Mouse (Mus musculus) intestine, embryonic 15.5 days (tissue): ENCODE data around the gene Mvb12a. TPM values are rescaled to one million over a fixed set of nuclear protein-coding genes. Genes with fewer than 3 reads are reported as not detected.
"Not testable (repeated sequence)": the region's sequence is repeated elsewhere in the genome, so short reads cannot be mapped to it uniquely, and the experiment has no call there.

ENCODE experiments used
- ATAC-seq: fragments of 200-750 bp; cut with Nextera tagmentation; 2 replicates; pipeline ENCODE4 v1.8.0; 2017; ENCODE audit warnings: moderate TSS enrichment, moderate library complexity
- H3K27ac ChIP-seq: fragments of 300-500 bp; sonication (generic); 2 replicates; pipeline ENCODE4 v1.5.1; 2015; ENCODE audit warnings: mild to moderate bottlenecking, inconsistent platforms
- H3K27me3 ChIP-seq: fragments of 300-500 bp; sonication (generic); replicated peaks from 2 replicates; pipeline ENCODE4 v1.6.1; 2015; ENCODE audit warnings: inconsistent platforms
- H3K36me3 ChIP-seq: fragments of 300-500 bp; sonication (generic); 2 replicates; pipeline ENCODE4 v1.6.1; 2015; ENCODE audit warnings: inconsistent platforms
- H3K4me1 ChIP-seq: fragments of 300-500 bp; sonication (generic); replicated peaks from 2 replicates; pipeline ENCODE4 v1.6.1; 2015; ENCODE audit warnings: inconsistent platforms
- H3K4me2 ChIP-seq: fragments of 300-500 bp; sonication (generic); replicated peaks from 2 replicates; pipeline ENCODE4 v1.6.1; 2015; ENCODE audit warnings: mild to moderate bottlenecking, inconsistent platforms
- H3K4me3 ChIP-seq: fragments of 300-500 bp; sonication (generic); replicated peaks from 2 replicates; pipeline ENCODE4 v1.5.1; 2015; ENCODE audit warnings: inconsistent platforms
- H3K9ac ChIP-seq: fragments of 300-500 bp; sonication (generic); 2 replicates; pipeline ENCODE4 v1.6.1; 2015; ENCODE audit warnings: inconsistent platforms
- H3K9me3 ChIP-seq: fragments of 300-500 bp; sonication (generic); 2 replicates; pipeline ENCODE4 v1.6.1; 2016; ENCODE audit warnings: inconsistent platforms
- WGBS: fragments of 180-500 bp; shearing (Covaris S2); methylation state at CpG from one replicate; pipeline ENCODE4 v1.1.7; 2015; 5-methylcytosine and 5-hydroxymethylcytosine counted together
- polyA plus RNA-seq: library from polyadenylated mRNA; unstranded; fragments of >200 nt; fragmentation: Nextera tagmentation; extraction: Ambion mirVana; gene quantifications from 2 replicates; pipeline ENCODE4 v1.2.1, GENCODE M21; 2015

Mvb12a gene
- polyA plus RNA-seq, 1 experiment from 2014 or later, result 103 TPM

DNA sequence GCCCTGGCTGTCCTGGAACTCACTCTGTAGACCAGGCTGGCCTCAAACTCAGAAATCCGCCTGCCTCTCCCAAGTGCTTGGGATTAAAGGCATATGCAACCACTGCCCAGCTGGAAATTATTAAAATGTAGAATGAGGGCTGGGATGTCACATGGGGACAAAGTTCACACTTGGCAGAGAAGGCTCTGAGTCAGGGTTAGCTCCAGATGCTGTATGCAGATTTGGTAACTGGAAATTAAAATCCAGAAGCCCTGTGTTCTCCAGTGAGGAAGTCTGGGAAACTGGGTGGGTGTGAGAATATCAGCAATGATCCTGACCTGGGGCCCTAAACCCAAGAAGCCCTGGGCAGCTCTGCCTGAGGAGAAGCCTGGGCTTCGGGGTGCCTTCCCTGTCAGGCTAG lies 33.4 kb upstream of the Mvb12a start:
- Histone ChIP-seq H3K4me2 (peak overlapping the region; percentile 31; the same call in 1 of the 2 replicates), H3K9me3 (no peaks in the 10 kb centered on the region), H3K4me3 (0 out of 2 replicates have a peak overlapping the region, but pooled peaks have one; percentile 12), H3K9ac (no peak overlapping the region), H3K36me3 (no peaks in the 10 kb centered on the region), H3K4me1 (peaks cover 14% of the 10 kb centered on the region), H3K27me3 (peaks cover 43% of the 10 kb centered on the region), H3K27ac (no peak overlapping the region)
- 64% methylated on average over 2 of the region's 2 CpGs for WGBS
- no peak for ATAC-seq

DNA sequence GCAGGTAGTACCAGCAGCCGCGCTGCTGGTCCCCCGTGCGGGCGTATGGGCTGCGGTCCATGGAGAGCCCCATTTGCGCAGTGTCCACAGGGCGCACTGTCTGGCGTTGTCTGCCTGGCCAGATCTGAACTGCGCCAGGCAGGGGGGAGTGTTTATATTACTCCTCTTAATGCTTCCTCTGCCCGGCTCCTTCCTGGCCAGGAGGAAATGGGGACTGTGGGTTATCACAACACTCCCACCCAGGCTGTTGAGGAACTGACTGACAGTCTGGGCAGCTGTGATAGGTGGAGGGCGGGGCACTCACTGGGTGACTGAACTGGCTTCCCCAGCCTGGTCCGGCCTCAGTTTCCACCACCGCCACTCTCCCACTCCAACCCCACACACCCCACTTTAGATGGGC lies 31.1 kb upstream of the Mvb12a start, which contains the start of gene Plvap:
TSS of gene Plvap (minus strand) at position 109 of the 400 bp plus-strand sequence.
- 26% methylated on average over 14 of the region's 14 CpGs for WGBS
- Histone ChIP-seq H3K4me1 (peaks cover 14% of the 10 kb centered on the region), H3K9ac (no peak within 1 kb of the TSS), H3K27ac (no peak within 1 kb of the TSS; the same call in 1 of the 2 replicates), H3K9me3 (no peaks in the 10 kb centered on the region), H3K4me2 (peak within 1 kb of the TSS; percentile 35), H3K4me3 (peak within 1 kb of the TSS; percentile 16; the same call in 1 of the 2 replicates), H3K36me3 (no peaks in the 10 kb centered on the region), H3K27me3 (peaks cover 34% of the 10 kb centered on the region)
- ATAC-seq, result peak; percentile 24; the same call in 1 of the 2 replicates

DNA sequence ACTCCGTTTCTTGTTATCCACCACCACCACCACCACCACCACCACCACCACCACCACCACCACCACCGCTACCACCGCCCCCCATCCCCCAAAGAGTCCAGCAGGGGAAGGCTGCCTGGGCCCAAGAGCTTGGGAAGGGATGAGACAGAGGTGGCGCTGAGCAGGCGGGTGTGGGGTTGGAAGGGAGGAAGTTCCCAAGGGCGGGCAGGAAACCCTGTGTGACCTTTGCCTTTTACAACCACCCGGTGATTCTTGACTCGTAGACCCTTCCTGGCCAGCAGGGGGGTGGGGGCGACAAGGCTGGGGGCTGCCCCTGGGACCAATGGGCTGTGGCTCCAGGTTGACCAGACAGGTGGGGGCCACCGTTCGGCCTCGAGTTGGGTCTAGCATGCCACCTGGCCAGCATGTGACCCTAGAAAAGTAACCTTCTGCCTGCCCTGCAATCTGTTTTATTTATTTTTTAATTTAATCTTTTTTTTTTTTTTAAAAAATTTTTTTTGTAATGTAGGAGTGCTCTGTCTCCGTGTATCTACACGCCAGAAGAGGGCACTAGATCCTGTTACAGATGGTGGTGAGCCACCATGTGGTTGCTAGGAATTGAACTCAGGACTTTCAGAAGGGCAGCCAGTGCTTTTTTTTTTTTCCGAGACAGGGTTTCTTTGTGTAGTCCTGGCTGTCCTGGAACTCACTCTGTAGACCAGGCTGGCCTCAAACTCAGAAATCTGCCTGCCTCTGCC lies 29.5 kb upstream of the Mvb12a start:
- H3K36me3 ChIP-seq, result no peaks in the 10 kb centered on the region
- no peak overlapping the region for H3K9ac ChIP-seq
- H3K4me3 ChIP-seq, result no peak overlapping the region
- no peak for ATAC-seq
- no peaks in the 10 kb centered on the region for H3K9me3 ChIP-seq
- WGBS, result 74% methylated on average over 15 of the region's 15 CpGs
- H3K4me2 ChIP-seq, result no peak overlapping the region
- H3K27ac ChIP-seq, result no peak overlapping the region
- H3K4me1 ChIP-seq, result peaks cover 3% of the 10 kb centered on the region; the same call in 1 of the 2 replicates
- H3K27me3 ChIP-seq, result peaks cover 18% of the 10 kb centered on the region

DNA sequence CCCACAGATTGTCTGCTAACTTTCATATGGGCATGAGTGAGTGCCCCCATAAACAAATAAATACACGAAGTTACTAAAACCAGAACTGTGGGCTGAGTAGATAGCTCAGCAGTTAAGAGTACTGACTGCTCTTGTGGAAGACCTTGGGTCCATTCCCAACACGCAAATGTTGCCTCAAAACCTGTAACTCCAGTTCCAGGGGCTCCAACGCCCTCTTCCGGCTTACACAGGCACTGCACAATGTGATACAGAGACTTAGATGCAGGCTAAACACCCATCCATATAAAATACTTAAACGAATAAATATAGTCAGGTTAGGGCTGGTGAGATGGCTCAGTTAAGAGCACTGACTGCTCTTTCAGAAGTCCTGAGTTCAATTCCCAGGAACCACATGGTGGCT lies 27.7 kb upstream of the Mvb12a start:
- Histone ChIP-seq H3K4me2 (no peak overlapping the region), H3K9ac (no peak overlapping the region), H3K4me1 (0 out of 2 replicates have a peak, but pooled peaks cover 3% of the 10 kb centered on the region), H3K27me3 (peaks cover 10% of the 10 kb centered on the region; the same call in 1 of the 2 replicates), H3K4me3 (no peak overlapping the region), H3K36me3 (no peaks in the 10 kb centered on the region), H3K27ac (no peak overlapping the region), H3K9me3 (no peaks in the 10 kb centered on the region)
- ATAC-seq, result no peak
- WGBS, result 71% methylated on average over 5 of the region's 5 CpGs

DNA sequence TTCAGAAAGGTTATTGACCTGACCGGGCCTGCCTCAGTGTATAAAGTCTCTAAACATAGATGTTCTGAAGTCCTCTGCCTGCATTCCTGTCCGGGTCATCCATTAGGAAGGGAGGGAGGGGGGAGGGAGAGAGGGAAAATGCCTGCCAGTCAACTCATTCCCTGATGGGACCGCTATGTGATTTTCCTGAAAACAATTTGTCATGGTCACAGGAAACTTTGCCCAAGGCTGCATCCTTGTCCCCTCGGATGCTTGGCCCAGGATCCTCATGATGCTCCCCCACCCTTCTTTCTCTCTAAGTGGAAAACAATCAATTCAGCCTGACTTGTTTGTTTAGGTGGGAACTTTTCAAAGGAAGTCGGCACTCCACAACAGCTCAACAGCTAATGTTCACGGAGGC lies 25.9 kb upstream of the Mvb12a start:
- Histone ChIP-seq H3K4me2 (no peak overlapping the region), H3K4me3 (no peak overlapping the region), H3K4me1 (peaks cover 6% of the 10 kb centered on the region; the same call in 1 of the 2 replicates), H3K36me3 (no peaks in the 10 kb centered on the region), H3K27ac (no peak overlapping the region), H3K9me3 (no peaks in the 10 kb centered on the region), H3K27me3 (no peaks in the 10 kb centered on the region; the same call in 1 of the 2 replicates), H3K9ac (no peak overlapping the region)
- ATAC-seq, result no peak
- 6% methylated on average over 6 of the region's 6 CpGs for whole genome bisulfite sequencing

DNA sequence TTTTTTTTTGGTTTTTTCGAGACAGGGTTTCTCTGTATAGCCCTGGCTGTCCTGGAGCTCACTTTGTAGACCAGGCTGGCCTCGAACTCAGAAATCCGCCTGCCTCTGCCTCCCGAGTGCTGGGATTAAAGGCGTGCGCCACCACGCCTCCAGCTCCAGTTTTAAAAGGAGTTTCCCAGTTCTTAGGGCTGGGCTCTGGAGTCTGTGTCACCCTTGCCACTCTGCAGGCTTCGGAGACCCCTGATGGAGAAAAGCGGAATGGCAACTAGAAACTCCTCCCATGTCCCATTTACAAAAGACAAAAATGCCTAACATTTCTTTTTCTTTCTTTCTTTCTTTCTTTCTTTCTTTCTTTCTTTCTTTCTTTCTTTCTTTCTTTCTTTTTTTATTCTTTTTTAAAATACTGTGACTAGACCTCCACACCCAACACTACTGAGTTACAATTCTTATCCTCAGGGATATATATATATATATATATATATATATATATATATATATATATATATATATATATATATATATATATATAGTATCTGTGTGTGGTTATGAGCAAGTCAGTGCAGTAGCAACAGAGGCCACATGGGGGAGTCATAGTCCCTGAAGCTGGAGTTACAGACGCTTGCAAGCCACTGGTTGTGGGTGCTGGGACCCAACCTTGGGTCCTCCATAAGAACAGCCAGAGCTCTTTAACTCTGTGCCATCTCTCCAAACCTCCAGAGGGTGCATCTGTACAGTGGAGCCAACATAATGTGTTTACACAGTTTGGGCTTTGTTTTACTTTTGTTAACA lies 23.5 kb upstream of the Mvb12a start:
- H3K9me3 ChIP-seq, H3K4me2 ChIP-seq, H3K9ac ChIP-seq, H3K36me3 ChIP-seq, H3K4me1 ChIP-seq, ATAC-seq, H3K27me3 ChIP-seq, H3K27ac ChIP-seq, H3K4me3 ChIP-seq: not testable (repeated sequence)
- 44% methylated on average over 10 of the region's 10 CpGs for WGBS

DNA sequence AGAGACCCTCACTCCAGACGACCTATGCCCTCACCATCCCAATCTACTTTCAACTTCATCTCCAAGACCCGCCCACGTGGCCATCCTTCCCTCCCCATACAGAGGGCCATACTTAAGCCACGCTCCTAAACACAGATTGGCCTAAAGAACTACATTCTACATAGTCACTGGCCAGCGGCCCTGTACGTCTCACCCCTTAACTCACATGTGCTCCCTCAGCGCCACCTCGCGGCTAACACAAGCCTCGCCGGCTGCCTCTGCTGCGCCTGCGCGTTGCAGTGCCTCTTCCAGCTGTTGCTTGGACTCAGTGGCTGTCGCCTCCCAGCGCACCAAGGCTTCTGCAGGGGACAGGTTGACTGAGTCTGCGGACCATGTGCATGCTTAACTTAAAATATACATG lies 21.1 kb upstream of the Mvb12a start:
- 4% methylated on average over 17 of the region's 17 CpGs for WGBS
- Histone ChIP-seq H3K36me3 (no peaks in the 10 kb centered on the region), H3K4me2 (peak overlapping the region; percentile 38), H3K9ac (peak overlapping the region; percentile 8), H3K27ac (no peak overlapping the region), H3K9me3 (no peaks in the 10 kb centered on the region), H3K27me3 (peaks cover 11% of the 10 kb centered on the region), H3K4me3 (no peak overlapping the region), H3K4me1 (peaks cover 13% of the 10 kb centered on the region)
- ATAC-seq, result peak; percentile 80

DNA sequence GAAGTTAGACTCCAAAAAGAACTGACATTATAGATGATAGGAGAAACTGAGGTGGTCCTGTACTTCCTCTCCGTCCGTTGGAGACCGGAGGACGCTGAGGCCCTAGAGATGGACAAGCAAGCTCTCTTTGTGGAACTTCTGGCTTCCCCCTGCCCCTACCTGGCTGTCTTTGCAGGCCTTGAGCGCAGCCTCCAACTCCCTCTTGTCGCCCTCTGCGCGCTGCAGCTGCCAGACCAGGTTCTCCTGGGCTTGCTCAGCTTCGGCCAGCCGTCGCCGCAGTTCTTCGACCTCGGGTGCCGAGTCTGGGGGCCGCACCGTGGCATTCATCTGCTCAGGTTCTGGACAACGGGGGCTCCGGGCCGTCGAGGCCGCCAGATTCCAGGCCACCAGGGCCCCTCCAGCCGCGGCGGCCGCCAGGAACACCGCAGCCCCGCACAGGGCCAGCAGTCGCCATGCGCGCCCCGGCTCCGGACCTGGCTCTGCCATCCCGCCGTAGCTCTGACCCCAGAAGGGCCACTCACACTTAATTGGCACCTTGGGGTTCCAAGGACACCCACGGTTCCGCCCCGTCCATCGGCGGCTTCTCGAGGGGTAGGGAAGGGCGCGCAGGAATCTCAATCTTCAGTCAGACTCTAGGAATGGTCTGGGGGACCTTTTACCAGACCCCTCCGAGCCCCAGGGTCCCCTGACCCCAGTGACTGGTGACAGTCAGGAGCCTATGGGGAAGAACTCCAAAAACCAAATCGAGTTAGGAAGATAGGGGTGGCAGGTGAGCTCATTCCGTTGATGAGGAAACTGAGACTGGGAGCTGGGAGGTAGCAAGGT lies 17.3 kb upstream of the Mvb12a start, which contains the start of gene Ccdc194:
TSS of gene Ccdc194 (minus strand) at position 486 of the 825 bp plus-strand sequence.
- peaks cover 13% of the 10 kb centered on the region for H3K4me1 ChIP-seq
- 0 out of 2 replicates have a peak within 1 kb of the TSS, but pooled peaks have one; percentile 7 for H3K4me3 ChIP-seq
- no peaks in the 10 kb centered on the region for H3K36me3 ChIP-seq
- no peak for ATAC-seq
- H3K4me2 ChIP-seq, result peak within 1 kb of the TSS; percentile 37
- H3K27ac ChIP-seq, result peak within 1 kb of the TSS; percentile 28; the same call in 1 of the 2 replicates
- peak within 1 kb of the TSS; percentile 1; the same call in 1 of the 2 replicates for H3K9ac ChIP-seq
- H3K27me3 ChIP-seq, result peaks cover 11% of the 10 kb centered on the region
- 12% methylated on average over 46 of the region's 46 CpGs for WGBS
- no peaks in the 10 kb centered on the region for H3K9me3 ChIP-seq

DNA sequence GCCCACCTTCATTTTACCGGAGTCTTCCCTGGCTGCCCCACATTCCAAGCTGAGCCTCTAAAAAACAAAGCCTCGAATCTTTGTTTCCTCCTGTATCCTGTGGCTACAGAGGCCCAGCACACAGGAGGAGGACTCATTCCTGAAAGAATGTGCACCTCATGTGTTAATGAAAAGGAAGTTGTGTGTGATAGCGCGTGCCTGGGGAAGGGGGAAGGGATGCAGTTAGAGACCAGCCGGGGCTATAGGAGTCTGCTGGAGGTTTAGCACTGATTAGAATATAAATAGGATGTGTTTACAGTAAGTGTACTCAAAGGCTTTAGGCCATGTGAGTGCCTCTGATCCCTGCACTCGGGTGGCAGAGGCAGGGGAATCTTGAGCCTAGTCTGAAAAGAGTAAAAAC lies 16.4 kb upstream of the Mvb12a start:
- 28% methylated on average over 6 of the region's 6 CpGs for WGBS
- 0 out of 2 replicates have a peak overlapping the region, but pooled peaks have one; percentile 28 for H3K27ac ChIP-seq
- ATAC-seq, result no peak

DNA sequence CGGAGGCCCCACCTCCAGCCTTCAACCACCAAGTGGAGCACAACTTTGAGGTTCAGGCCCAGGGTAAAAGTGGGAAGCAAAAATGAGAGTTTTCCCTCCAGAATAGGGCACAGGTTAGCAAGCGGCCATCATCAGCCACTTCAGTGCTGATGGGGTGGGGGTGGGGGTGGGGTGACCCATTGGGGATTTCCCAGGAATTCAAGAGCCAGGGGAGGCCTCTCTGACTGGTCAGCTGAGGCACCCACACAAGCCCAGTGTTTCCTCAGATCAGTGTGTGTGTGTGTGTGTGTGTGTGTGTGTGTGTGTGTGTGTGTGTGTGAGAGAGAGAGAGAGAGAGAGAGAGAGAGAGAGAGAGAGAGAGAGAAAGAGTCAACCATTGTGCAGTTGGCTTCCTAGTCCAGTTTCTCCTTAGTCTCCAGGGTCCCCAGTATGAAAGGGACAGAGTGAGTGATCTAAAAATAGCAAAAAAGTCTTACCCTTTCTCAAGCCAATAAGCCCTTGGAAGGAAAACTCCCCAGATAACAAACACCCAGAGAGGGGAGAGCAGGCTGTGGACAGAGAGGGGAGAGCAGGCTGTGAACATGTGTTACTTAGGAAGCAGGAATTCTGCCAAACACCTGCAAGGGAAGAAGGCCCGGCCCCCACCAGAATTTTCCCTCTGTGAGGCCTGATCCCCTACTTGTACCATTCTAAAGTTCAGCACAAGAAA lies 15.4 kb upstream of the Mvb12a start:
- Histone ChIP-seq H3K27me3 (peaks cover 11% of the 10 kb centered on the region), H3K4me3 (no peak overlapping the region), H3K9me3 (no peaks in the 10 kb centered on the region), H3K36me3 (no peaks in the 10 kb centered on the region), H3K9ac (no peak overlapping the region), H3K4me2 (no peak overlapping the region), H3K27ac (0 out of 2 replicates have a peak overlapping the region, but pooled peaks have one; percentile 0), H3K4me1 (peaks cover 7% of the 10 kb centered on the region)
- WGBS, result 64% methylated on average over 3 of the region's 3 CpGs
- ATAC-seq, result no peak

More for the DNA sequence above, 16.4 kb upstream of the Mvb12a start:
- H3K4me2 ChIP-seq, result no peak overlapping the region
- H3K36me3 ChIP-seq, result no peaks in the 10 kb centered on the region
- no peak overlapping the region for H3K9ac ChIP-seq
- no peaks in the 10 kb centered on the region for H3K9me3 ChIP-seq
- H3K27me3 ChIP-seq, result peaks cover 11% of the 10 kb centered on the region
- peaks cover 12% of the 10 kb centered on the region for H3K4me1 ChIP-seq
- no peak overlapping the region for H3K4me3 ChIP-seq
